Mouse (Mus musculus): ENCODE measurements around the gene Gm20696. TPM values are rescaled to one million over a fixed set of nuclear protein-coding genes. Genes with fewer than 3 reads are reported as not detected.

Gm20696 gene
- polyA plus RNA-seq, 1 experiment, result 5.7 TPM

DNA sequence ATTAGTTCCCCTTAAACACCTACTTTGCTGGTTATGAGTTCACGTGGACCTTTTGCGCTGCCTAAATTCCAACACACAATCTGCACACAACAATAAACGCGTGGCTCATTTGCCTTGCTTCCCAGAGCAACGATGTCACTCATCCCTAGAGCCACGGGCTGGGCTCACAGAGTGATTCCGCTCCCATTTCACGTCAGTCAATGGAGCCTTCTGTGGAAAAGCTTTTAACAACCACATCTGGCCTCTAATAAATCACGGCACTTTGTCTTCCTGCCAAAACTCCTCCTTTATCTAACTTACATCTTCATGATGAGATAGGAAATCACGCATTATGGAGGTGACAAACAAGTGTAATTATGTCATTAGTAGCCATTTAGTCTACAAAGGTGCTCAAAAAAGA, 318.8 kb downstream of the Gm20696 start:
- WGBS, result 86% methylated on average over 10 of the region's 10 CpGs
- Histone ChIP-seq H3K27ac (ENCODE audit: control insufficient read depth, insufficient read depth, low read depth, low read length, poor library complexity) (no peak overlapping the region), H3K4me3 (replicated peaks; ENCODE audit: control insufficient read depth, low read depth, low read length) (no peak overlapping the region), H3K4me1 (ENCODE audit: control insufficient read depth, insufficient read depth, low read length) (no peaks in the 10 kb centered on the region)
- TF ChIP-seq POLR2A (IDR thresholded peaks at IDR 0.05; ENCODE audit: borderline replicate concordance, control insufficient read depth, low read depth, low read length) (no peak), CTCF (IDR thresholded peaks at IDR 0.05; ENCODE audit: control insufficient read depth, insufficient read depth, low read length) (no peak)

DNA sequence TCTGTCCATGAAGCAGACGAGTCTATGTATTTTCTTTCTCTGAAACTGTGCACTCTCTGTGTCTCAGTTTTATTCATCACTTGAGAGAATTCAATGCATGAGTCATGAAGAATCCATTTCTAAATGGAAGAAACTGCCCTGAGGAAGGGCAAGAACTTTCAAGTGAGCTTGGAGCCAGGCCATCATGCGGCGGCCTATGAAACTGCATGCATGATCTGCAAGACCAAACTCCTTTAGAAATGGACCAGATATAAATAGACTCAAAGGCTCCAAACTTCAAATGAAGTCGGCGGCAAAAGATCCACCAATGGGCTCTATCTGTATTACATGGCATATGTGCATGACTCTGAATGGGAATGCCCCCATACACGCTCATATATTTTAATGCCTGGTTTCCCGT, 321.6 kb downstream of the Gm20696 start:
- no peaks in the 10 kb centered on the region for H3K4me1 ChIP-seq (ENCODE audit: control insufficient read depth, insufficient read depth, low read length)
- 87% methylated on average over 7 of the region's 7 CpGs for WGBS
- no peak for TF ChIP-seq CTCF (IDR thresholded peaks at IDR 0.05; ENCODE audit: control insufficient read depth, insufficient read depth, low read length)
- TF ChIP-seq POLR2A (IDR thresholded peaks at IDR 0.05; ENCODE audit: borderline replicate concordance, control insufficient read depth, low read depth, low read length), result no peak
- H3K4me3 ChIP-seq (replicated peaks; ENCODE audit: control insufficient read depth, low read depth, low read length), result no peak overlapping the region
- no peak overlapping the region for H3K27ac ChIP-seq (ENCODE audit: control insufficient read depth, insufficient read depth, low read depth, low read length, poor library complexity)

DNA sequence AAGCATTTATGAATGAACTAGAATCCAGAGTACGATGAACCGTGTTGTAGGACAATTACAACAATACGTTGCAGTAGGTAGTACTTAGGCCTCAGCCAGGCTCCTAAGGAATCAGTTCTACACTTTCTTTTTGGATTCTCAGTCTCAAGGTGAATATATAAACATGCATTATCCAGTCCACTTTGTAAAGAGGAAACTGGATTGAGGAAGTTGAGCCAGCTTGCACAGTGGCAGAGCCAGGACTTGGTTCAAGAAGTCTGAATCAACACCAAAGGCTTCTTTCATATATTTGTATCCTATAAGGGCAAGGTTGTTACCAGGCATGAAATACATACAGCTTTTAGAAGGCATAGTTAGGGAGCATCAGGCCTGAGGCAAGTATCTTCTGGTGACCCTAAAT, 322.2 kb downstream of the Gm20696 start:
- Histone ChIP-seq H3K4me3 (replicated peaks; ENCODE audit: control insufficient read depth, low read depth, low read length) (no peak overlapping the region), H3K27ac (ENCODE audit: control insufficient read depth, insufficient read depth, low read depth, low read length, poor library complexity) (no peak overlapping the region), H3K4me1 (ENCODE audit: control insufficient read depth, insufficient read depth, low read length) (no peaks in the 10 kb centered on the region; the same call in 1 of the 2 replicates)
- TF ChIP-seq POLR2A (IDR thresholded peaks at IDR 0.05; ENCODE audit: borderline replicate concordance, control insufficient read depth, low read depth, low read length) (no peak), CTCF (IDR thresholded peaks at IDR 0.05; ENCODE audit: control insufficient read depth, insufficient read depth, low read length) (no peak)
- 79% methylated on average over 3 of the region's 3 CpGs for WGBS

DNA sequence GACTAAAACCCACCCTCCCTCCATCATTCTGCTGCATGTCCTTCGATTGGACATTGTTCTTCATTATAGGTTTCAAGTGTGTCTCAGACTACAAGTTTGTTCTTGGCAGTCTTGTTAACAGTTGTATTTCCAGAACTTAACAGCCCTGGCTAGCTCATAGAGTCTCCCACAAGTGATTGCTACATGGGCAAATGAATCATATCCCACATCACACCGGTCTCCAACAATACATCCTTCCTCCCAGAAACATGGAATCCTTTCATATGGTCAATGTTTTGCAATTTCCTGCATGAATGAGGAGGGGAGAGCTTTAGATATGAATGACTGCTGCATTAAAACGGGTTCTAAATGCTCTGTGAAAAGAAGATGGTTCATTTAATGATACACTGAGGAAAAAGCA, 322.8 kb downstream of the Gm20696 start:
- 64% methylated on average over 3 of the region's 3 CpGs for WGBS
- no peak overlapping the region for H3K4me3 ChIP-seq (replicated peaks; ENCODE audit: control insufficient read depth, low read depth, low read length)
- no peak for TF ChIP-seq POLR2A (IDR thresholded peaks at IDR 0.05; ENCODE audit: borderline replicate concordance, control insufficient read depth, low read depth, low read length)
- TF ChIP-seq CTCF (IDR thresholded peaks at IDR 0.05; ENCODE audit: control insufficient read depth, insufficient read depth, low read length), result no peak
- H3K4me1 ChIP-seq (ENCODE audit: control insufficient read depth, insufficient read depth, low read length), result no peaks in the 10 kb centered on the region; the same call in 1 of the 2 replicates
- no peak overlapping the region for H3K27ac ChIP-seq (ENCODE audit: control insufficient read depth, insufficient read depth, low read depth, low read length, poor library complexity)

DNA sequence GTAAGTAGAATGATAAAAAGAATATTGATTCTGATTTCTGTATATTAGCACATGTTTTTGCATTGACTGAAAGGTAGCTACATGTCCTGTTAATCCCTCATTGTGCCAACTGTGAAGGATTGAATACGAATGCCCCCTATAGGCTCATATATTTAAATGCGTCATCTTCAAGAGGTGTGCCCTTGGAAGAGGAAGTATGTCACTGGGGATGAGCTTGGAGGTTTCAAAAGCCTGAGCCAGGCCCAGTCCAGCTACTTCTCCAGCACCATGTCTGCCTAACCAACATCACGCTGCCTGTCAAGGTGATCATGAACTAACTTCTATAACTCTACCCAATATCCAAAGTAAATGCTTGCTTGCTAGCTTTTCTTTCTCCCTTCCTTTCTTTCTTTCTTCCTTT, 324.2 kb downstream of the Gm20696 start:
- TF ChIP-seq POLR2A (IDR thresholded peaks at IDR 0.05; ENCODE audit: borderline replicate concordance, control insufficient read depth, low read depth, low read length), result no peak
- no peak for TF ChIP-seq CTCF (IDR thresholded peaks at IDR 0.05; ENCODE audit: control insufficient read depth, insufficient read depth, low read length)
- WGBS, result 58% methylated on average over 3 of the region's 3 CpGs
- no peaks in the 10 kb centered on the region; the same call in 1 of the 2 replicates for H3K4me1 ChIP-seq (ENCODE audit: control insufficient read depth, insufficient read depth, low read length)
- no peak overlapping the region for H3K4me3 ChIP-seq (replicated peaks; ENCODE audit: control insufficient read depth, low read depth, low read length)
- no peak overlapping the region for H3K27ac ChIP-seq (ENCODE audit: control insufficient read depth, insufficient read depth, low read depth, low read length, poor library complexity)

DNA sequence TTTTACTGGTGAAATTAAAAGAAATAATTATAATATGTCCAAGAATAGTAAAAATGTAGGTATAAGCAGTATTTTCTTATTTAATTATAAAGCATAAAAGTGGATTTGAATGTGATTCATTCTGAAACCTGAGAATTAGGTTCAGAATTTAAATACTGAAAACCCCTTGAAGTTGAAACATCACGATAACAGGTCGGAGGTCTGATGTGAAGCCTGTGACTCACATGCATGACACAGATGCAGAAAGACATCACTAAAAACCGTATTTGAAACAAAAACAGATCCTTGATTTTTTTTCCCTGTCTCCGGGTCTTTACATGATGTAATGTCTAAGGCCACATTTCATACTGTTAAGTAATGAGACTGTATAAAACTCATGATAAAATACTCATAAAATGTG, 325.7 kb downstream of the Gm20696 start:
- no peaks in the 10 kb centered on the region; the same call in 1 of the 2 replicates for H3K4me1 ChIP-seq (ENCODE audit: control insufficient read depth, insufficient read depth, low read length)
- no peak overlapping the region for H3K4me3 ChIP-seq (replicated peaks; ENCODE audit: control insufficient read depth, low read depth, low read length)
- TF ChIP-seq CTCF (IDR thresholded peaks at IDR 0.05; ENCODE audit: control insufficient read depth, insufficient read depth, low read length) (no peak), POLR2A (IDR thresholded peaks at IDR 0.05; ENCODE audit: borderline replicate concordance, control insufficient read depth, low read depth, low read length) (no peak)
- no peak overlapping the region for H3K27ac ChIP-seq (ENCODE audit: control insufficient read depth, insufficient read depth, low read depth, low read length, poor library complexity)
- WGBS, result 88% methylated on average over 4 of the region's 4 CpGs

DNA sequence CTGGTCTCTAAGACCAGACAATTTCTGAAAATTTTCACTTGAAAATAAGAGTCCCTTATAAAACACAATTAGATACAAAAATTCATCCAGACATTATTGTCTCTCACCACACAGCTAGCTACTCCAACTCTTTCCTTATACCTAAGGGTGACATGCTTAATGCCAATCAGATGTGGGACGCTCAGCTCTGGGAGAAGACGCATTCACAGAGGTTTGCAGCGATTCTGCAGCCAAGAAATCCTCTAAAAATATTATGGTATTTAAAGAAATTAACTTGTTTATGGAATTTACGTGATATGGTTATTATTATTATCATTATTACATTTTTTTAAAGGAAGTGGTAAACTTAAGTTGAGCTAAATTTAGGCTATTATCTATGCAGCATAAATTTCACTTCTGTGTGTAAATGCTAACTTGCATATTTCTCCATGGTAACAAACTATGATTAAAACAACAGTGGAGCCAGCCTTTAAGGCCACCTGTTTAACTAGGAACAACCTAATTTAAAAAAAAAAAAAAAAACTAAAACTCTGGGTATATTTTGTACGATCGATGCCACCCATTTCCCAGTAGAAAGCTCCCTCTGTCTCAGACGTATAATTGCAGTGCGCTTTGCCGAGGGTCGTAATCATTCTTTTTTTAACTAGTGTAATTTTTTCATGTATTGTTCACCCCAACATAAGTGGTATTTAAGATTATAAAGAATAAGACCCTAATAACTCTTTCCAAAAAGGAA, 326.4 kb downstream of the Gm20696 start:
- Histone ChIP-seq H3K4me1 (ENCODE audit: control insufficient read depth, insufficient read depth, low read length) (no peaks in the 10 kb centered on the region; the same call in 1 of the 2 replicates), H3K27ac (ENCODE audit: control insufficient read depth, insufficient read depth, low read depth, low read length, poor library complexity) (peak overlapping the region; percentile 17; the same call in 1 of the 2 replicates), H3K4me3 (replicated peaks; ENCODE audit: control insufficient read depth, low read depth, low read length) (no peak overlapping the region)
- TF ChIP-seq POLR2A (IDR thresholded peaks at IDR 0.05; ENCODE audit: borderline replicate concordance, control insufficient read depth, low read depth, low read length) (no peak), CTCF (IDR thresholded peaks at IDR 0.05; ENCODE audit: control insufficient read depth, insufficient read depth, low read length) (no peak)
- WGBS, result 65% methylated on average over 10 of the region's 10 CpGs

DNA sequence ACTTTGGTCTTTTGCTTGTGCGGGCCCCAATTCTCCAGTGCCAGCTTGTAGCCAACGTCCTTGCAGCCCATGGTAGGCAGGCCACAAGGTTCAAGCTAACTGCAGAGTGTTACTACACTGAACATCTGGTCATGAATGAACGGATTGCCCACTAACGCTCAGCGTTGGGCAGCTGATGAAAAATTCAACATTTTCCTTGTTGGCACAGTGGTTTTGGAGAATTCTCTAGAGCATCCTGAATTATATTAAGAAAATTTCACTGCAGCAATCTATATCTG, 327.3 kb downstream of the Gm20696 start:
- TF ChIP-seq POLR2A (IDR thresholded peaks at IDR 0.05; ENCODE audit: borderline replicate concordance, control insufficient read depth, low read depth, low read length) (no peak), CTCF (IDR thresholded peaks at IDR 0.05; ENCODE audit: control insufficient read depth, insufficient read depth, low read length) (no peak)

More for the DNA sequence above, 327.3 kb downstream of the Gm20696 start:
- WGBS, result 10% methylated on average over 5 of the region's 5 CpGs
- peak overlapping the region; percentile 29 for H3K4me3 ChIP-seq (replicated peaks; ENCODE audit: control insufficient read depth, low read depth, low read length)
- H3K4me1 ChIP-seq (ENCODE audit: control insufficient read depth, insufficient read depth, low read length), result no peaks in the 10 kb centered on the region; the same call in 1 of the 2 replicates
- peak overlapping the region; percentile 77 for H3K27ac ChIP-seq (ENCODE audit: control insufficient read depth, insufficient read depth, low read depth, low read length, poor library complexity)
